Mouse (Mus musculus): ENCODE results near the gene Kcnc2. TPM values are rescaled to one million over a fixed set of nuclear protein-coding genes. Genes with fewer than 3 reads are reported as not detected.

Kcnc2 gene
- polyA plus RNA-seq, 1 experiment, result 0.12 TPM

- TF ChIP-seq EP300 (IDR thresholded peaks at IDR 0.05; ENCODE audit: insufficient read depth, low read depth, low read length) (no peak), CTCF (IDR thresholded peaks at IDR 0.05; ENCODE audit: low read depth, low read length) (no peak), POLR2A (IDR thresholded peaks at IDR 0.05; ENCODE audit: insufficient read depth, low read length) (no peak)
- Histone ChIP-seq H3K9me3 (replicated peaks; ENCODE audit: control insufficient read depth, insufficient read depth, low read length, poor library complexity, severe bottlenecking) (no peaks in the 10 kb centered on the region), H3K4me1 (ENCODE audit: control insufficient read depth, insufficient read depth, low read length) (no peaks in the 10 kb centered on the region), H3K27ac (ENCODE audit: insufficient read depth, low read length) (no peak overlapping the region), H3K9ac (ENCODE audit: low read depth, poor library complexity, severe bottlenecking) (no peak overlapping the region), H3K36me3 (ENCODE audit: control insufficient read depth, insufficient read depth, low read length, poor library complexity, severe bottlenecking) (no peaks in the 10 kb centered on the region), H3K27me3 (ENCODE audit: control insufficient read depth, insufficient read depth, low read length, poor library complexity, severe bottlenecking) (no peaks in the 10 kb centered on the region), H3K4me3 (ENCODE audit: low read depth, low read length) (no peak overlapping the region)
These were observed 217.8 kb downstream of the Kcnc2 start for GRCm38 (mm10) chr10:112488751-112489150.

Other genes with a start within 250 kb of the Kcnc2 start
- gene Glipr1l1, start 210.9 kb upstream of the Kcnc2 start, polyA plus RNA-seq (2011; ENCODE audit: insufficient read depth, insufficient read length, low read depth, missing spikeins), result not detected in 2 replicates
- not detected in 2 replicates for gene Glipr1l2, start 187.8 kb upstream of the Kcnc2 start, polyA plus RNA-seq (2011; ENCODE audit: insufficient read depth, insufficient read length, low read depth, missing spikeins)
- not detected in 2 replicates for gene Glipr1l3, start 110.8 kb upstream of the Kcnc2 start, polyA plus RNA-seq (2011; ENCODE audit: insufficient read depth, insufficient read length, low read depth, missing spikeins)
- gene Caps2, start 107.5 kb upstream of the Kcnc2 start, polyA plus RNA-seq (2011; ENCODE audit: insufficient read depth, insufficient read length, low read depth, missing spikeins), result 1.3 and 1.7 TPM in 2 replicates